ENCODE assay signal across 13 mouse cellular contexts in genomic region chr17:78326381-78326780, GRCm38 (mm10).
DNase-seq lines count a peak whose midpoint lies in the region; ATAC-seq and TF ChIP-seq lines count a peak whose summit lies in the region.
"Had no signal": no experiment of that assay in that cellular context is flagged by ENCODE, and none has a peak within 500 bp of the region (broad histone marks: within the 10 kb centered on the region; RNA-seq: fewer than 3 reads in every experiment).

No protein-coding gene starts in this region.

- H3K4me2 ChIP-seq in heart, embryonic 15.5 days = no peak overlapping the region
- H3K4me2 ChIP-seq: forebrain, embryonic 15.5 days had no signal

- no peak overlapping the region for H3K4me3 ChIP-seq in gastrocnemius, adult 2 months
- no peak overlapping the region for H3K4me3 ChIP-seq in liver, adult 2 months (ENCODE audit: insufficient read depth, low read depth, low read length)
- no peak overlapping the region for H3K4me3 ChIP-seq in brown adipose tissue, adult 24 weeks (ENCODE audit: insufficient read depth, low read depth, low read length)
- no peak overlapping the region for H3K4me3 ChIP-seq in heart, embryonic 15.5 days
- H3K4me3 ChIP-seq: forebrain, embryonic 15.5 days had no signal

- no peak for TF ChIP-seq POLR2A in liver, adult 2 months (IDR thresholded peaks at IDR 0.05; ENCODE audit: extremely low read depth, insufficient read depth, low read length)

- H3K9ac ChIP-seq in liver, adult 2 months (ENCODE audit: low read depth, low read length) = no peak overlapping the region
- no peak overlapping the region for H3K9ac ChIP-seq in heart, embryonic 15.5 days
- H3K9ac ChIP-seq: forebrain, embryonic 15.5 days had no signal

- H3K27me3 ChIP-seq in liver, adult 2 months (ENCODE audit: control insufficient read depth, insufficient read depth, low read length) = no peaks in the 10 kb centered on the region
- no peaks in the 10 kb centered on the region for H3K27me3 ChIP-seq in heart, embryonic 15.5 days
- H3K27me3 ChIP-seq: forebrain, embryonic 15.5 days had no signal

- no peak for DNase-seq in gastrocnemius, adult 2 months
- DNase-seq in gastrocnemius, postnatal 14 days = no peak
- DNase-seq in liver, adult 2 months (ENCODE audit: extremely low read depth, low read depth, low spot score) = no peak
- DNase-seq in liver = no peak
- no peak for DNase-seq in layer of hippocampus, adult 9-10 months (ENCODE audit: low spot score)
- no peak for DNase-seq in kidney, postnatal 4 days
- DNase-seq: cerebellum, adult 18-20 months; gastrocnemius, postnatal 36 days; right cerebral cortex, postnatal 25 days had no signal

- H3K36me3 ChIP-seq in liver, adult 2 months (ENCODE audit: control insufficient read depth, insufficient read depth, low read length) = no peaks in the 10 kb centered on the region
- no peaks in the 10 kb centered on the region for H3K36me3 ChIP-seq in heart, embryonic 15.5 days
- H3K36me3 ChIP-seq: forebrain, embryonic 15.5 days had no signal

- ATAC-seq in heart, embryonic 15.5 days (replicated peaks; ENCODE audit: insufficient number of reproducible peaks, insufficient read depth, low FRiP score, low read depth) = no peak
- ATAC-seq: forebrain, embryonic 15.5 days; inflammation-experienced regulatory T-cells, adult 6 months had no signal

- H3K79me2 ChIP-seq in liver, adult 2 months (ENCODE audit: control insufficient read depth, insufficient read depth, low read length) = no peaks in the 10 kb centered on the region; the same call in 1 of the 2 replicates

- no peaks in the 10 kb centered on the region for H3K9me3 ChIP-seq in heart, embryonic 15.5 days (replicated peaks)
- H3K9me3 ChIP-seq: forebrain, embryonic 15.5 days had no signal

- TF ChIP-seq CTCF in gastrocnemius, adult 2 months (IDR thresholded peaks at IDR 0.05) = no peak
- no peak for TF ChIP-seq CTCF in liver, adult 2 months (IDR thresholded peaks at IDR 0.05; ENCODE audit: low read depth, low read length)

- 66% methylated on average over 2 of the region's 2 CpGs for WGBS in liver, adult 2 months
- WGBS in heart, embryonic 15.5 days = 63% methylated on average over 2 of the region's 2 CpGs

- peak overlapping the region; percentile 71 for H3K27ac ChIP-seq in gastrocnemius, adult 2 months
- H3K27ac ChIP-seq in liver, adult 2 months (replicated peaks; ENCODE audit: insufficient read depth, low read depth, low read length) = peak overlapping the region; percentile 54
- H3K27ac ChIP-seq in brown adipose tissue, adult 24 weeks (replicated peaks; ENCODE audit: low read depth, low read length) = peak overlapping the region; percentile 14; the same call in 1 of the 2 replicates
- 0 out of 2 replicates have a peak overlapping the region, but pooled peaks have one; percentile 27 for H3K27ac ChIP-seq in heart, embryonic 15.5 days
- H3K27ac ChIP-seq: forebrain, embryonic 15.5 days had no signal

- intact Hi-C loops in gastrocnemius, adult 2 months (cut with DNase I) = no loop called here
- intact Hi-C loops in gastrocnemius, postnatal 14 days (cut with DNase I; ENCODE audit: low total_unique reads) = no loop called here

- H3K4me1 ChIP-seq in liver, adult 2 months (ENCODE audit: control insufficient read depth, insufficient read depth, low read length) = peaks cover 11% of the 10 kb centered on the region
- H3K4me1 ChIP-seq in brown adipose tissue, adult 24 weeks (ENCODE audit: control insufficient read depth, insufficient read depth, insufficient read length, low read length) = peaks cover 17% of the 10 kb centered on the region
- H3K4me1 ChIP-seq in heart, embryonic 15.5 days (replicated peaks) = peaks cover 24% of the 10 kb centered on the region

Comparison
In these comparisons a context has a peak if more than half of its experiments do, and no peak if none do; other contexts are left out.
1. H3K27ac ChIP-seq: peak in every context shown above with its lines; median percentile 71 in gastrocnemius, adult 2 months; 54 in liver, adult 2 months; 27 in heart, embryonic 15.5 days; 14 in brown adipose tissue, adult 24 weeks.